Mouse (Mus musculus) adrenal gland (tissue): ENCODE measurements around the gene Sgip1.

Experiments
- intact Hi-C: fragments of 180-260 bp; cut with DNase I; formaldehyde crosslinking; loops from one replicate; pipeline ENCODE4 v1.15.1; 2025
- long read RNA-seq, 2 experiments: library from polyadenylated mRNA; unstranded; transcript quantifications; one replicate each; pipeline ENCODE4 v2.0.0; 2020; ENCODE audit warnings: borderline replicate concordance in 1 of 2; ENCODE audit not compliant: insufficient replicate concordance in 1 of 2

The Sgip1 gene
- long read RNA-seq, experiment 1 = 0 reads
- long read RNA-seq, experiment 2, partial matches to known transcripts = 0 of 2 reads
- long read RNA-seq, experiment 2, other reads (novel, unspliced or antisense) = 2 of 2 reads

DNA sequence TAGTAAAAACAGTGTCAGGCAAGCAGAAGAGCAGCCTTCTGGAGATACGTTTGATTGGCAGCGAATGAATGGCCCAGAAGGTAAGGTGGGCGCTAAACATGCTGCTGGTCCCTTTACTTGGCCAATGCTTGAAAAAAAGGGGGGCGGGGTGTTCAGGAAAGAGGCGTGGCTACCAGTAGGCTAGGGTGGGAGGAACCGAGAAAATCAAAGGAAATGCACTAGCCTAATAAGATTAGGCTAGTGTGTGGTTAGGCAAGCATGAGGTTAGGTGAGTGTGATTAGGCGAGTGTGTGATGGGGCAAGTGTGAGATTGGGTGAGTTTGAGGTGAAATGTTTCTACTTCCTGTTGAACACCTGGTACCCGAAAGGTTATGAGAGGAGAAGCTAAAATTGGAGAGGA, at the start of gene Sgip1:
Gene Sgip1, plus strand, starts transcription at position 11 of the 400 bp plus-strand sequence.
- intact Hi-C loops = no loop called here

DNA sequence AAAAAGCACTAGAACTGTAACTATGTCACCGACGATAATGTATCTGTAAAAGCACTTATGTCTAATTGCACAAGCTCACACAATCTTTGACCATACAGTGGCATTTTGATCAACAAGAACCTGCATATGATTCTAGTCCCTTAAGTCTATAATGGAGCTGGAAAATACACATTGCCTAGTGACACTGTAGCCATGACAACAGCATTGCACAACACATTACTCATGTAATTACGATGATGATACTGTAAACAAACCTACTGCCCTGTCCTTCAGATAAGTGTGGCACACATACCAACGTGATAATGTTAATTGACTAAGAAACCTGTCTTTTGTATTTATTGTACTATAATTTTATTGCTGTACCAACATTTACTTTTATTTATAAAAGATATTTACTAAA, 49.7 kb upstream of the Sgip1 start:
- intact Hi-C loops = no loop called here

DNA sequence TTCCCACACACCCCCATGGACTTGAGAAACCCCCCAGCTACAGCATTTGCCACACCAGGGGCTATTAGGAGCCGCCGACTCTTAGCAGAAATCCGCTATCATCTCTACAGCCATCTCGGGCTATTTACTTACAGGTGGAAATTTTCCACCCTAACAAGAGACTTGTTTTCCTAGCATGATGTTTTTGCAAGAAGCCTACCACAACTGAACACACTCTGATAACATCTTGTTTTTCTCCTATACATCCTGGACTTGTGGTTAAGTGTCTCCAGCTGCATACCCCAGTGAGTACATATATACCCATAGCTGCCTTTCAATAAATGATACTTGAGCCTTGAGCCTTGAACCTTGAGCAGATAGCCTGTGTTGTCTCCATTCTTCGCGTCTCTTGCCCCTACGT, 43.1 kb upstream of the Sgip1 start:
- intact Hi-C loops = no loop called here

DNA sequence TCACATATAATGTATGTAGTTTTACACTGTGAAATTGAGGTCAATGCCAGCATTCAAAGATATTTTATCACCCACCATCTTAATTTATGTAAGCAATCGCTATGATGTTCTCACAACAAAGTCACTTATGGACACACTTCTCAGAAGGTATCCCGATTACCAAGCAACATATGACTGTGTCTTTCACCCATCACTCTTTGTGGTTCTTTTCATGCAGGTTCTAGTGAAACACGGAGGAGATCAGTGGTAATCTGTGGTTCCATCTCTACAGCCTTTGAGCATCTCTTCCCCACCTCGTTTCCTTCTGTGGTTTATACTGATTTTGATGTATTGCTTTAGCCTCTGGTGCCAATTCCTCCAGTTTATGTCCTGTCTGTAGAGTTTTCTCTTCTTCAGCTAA, 29.4 kb upstream of the Sgip1 start:
- intact Hi-C loops = loop anchor here (10.0 kb wide), 1 partner anchor 253 kb away; no protein-coding TSS in a partner anchor

DNA sequence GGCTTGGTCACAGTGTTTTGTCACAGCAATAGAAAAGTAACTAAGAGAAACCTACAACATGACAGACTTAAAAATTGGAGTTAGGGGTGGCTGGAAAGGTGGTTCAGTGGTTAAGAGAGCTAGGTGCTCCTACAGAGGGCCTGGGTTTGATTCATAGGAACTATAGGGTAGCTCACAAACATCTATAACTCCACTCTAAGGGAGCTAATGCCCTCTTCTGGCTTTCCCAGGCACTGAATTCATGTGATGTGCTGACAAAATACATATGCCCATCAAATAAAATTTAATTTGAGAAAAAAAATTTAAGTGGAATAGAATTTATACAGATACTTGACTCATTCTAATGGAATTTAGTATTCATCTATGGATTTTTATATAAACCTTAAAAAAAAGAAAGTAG, 25.6 kb upstream of the Sgip1 start:
- intact Hi-C loops = loop anchor here (10.0 kb wide), 1 partner anchor 249 kb away; no protein-coding TSS in a partner anchor

DNA sequence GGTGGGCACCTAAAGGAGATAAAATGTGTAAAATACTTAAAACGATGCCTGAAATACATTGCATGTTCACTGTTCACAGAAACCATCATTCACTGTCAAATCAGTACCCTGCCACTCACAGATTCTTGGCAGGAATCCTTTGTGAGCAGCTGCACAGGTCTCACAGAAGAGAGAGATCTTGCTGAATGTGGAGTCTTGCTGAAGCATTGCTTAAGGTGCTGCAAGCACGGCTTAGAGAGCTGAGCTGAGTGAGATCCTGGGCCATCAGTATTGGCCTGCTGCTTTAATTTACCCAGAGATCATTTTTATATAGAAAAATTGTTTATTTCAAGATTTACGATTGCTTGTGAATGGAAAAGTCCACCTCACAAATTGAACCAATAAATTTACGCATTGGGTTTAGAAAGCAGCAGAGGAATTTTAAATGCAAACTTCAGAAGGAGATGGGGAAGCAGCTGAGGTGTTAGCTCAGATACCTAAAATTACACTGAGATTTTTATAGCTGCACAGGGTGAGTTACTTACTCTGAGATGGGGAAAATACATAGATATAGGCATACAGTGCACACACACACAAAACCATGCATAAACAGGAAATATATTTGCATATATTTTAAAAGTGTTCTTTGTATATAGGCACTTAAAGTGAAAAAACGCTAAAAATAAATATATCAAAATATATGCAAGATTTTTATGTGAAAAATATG, 23.8 kb upstream of the Sgip1 start:
- intact Hi-C loops = loop anchor here (10.0 kb wide), 1 partner anchor 248 kb away; no protein-coding TSS in a partner anchor

DNA sequence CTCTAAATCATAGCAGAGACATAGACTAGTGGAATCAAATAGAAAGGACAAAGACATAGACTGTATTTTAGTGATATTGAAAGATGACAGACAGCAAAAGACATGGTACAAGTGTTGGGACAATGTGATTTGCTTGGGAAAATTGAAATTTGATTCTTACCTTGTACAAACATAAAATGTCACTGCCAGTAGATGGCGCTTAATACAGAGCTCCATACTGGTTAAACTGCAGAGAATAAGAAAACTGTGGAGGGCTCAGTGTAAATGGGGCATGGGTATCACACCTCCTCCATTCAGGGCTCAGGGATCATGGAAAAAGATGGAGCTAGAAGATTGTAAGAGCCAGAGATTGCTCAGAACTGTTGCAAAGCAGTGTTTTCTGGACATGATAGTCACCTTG, 21.6 kb upstream of the Sgip1 start:
- intact Hi-C loops = loop anchor here (10.0 kb wide), 1 partner anchor 245 kb away; no protein-coding TSS in a partner anchor

DNA sequence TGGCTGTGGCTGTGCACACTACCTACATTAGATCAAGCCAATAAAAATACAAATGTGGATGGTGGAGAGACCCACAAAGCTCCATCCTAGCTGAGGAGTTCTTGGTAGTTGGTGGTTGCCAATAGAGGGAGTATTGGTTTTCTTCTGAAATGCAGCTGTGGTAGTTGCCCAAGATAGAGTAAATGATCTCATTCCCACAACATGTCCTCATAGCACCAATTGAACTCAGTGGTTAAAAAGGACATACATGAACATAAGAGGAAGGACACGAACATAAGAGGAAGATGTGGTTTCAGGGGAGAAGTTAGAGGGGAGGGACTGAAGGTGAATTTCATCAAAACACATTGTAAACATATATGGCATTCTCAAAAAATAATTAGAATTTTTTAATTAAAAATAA, 21.1 kb upstream of the Sgip1 start:
- intact Hi-C loops = loop anchor here (10.0 kb wide), 1 partner anchor 245 kb away; no protein-coding TSS in a partner anchor

DNA sequence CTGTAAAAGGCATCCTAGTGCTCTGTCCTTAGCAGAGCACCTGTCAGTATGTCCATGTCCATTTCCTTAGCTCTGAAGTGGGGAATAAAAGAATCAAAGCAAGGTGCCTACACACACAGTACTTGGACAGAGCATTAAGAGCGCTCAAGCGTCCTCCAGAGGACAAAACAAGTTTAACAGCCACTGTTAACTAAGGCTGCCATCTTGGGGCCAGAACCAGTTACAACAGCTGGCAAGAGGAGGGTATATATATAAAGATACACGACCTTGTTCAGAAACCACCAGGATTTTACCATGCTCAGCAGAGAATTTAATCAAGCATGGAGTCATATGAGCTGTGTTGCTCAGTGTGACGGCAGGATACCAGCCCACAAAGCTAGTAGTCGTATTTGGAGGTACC, 16.7 kb upstream of the Sgip1 start:
- intact Hi-C loops = no loop called here

DNA sequence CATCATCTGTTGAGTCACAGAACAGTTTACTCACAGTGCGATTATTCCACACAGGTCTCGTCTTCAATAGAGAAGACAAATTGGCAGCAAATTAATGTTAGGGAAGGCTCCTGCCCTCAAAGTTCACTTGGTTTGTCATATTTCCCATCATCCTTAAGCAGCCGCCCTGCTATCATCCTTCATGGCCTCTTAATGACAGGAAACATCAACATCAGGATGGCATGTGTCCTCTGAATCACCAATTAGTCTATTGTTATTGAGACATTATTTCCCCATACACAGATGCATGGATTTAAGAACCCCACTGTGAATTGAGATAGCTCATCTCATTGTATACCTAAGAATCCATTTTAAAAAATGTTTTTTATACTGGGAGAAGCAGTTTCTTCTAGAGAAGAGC, 10.1 kb upstream of the Sgip1 start:
- intact Hi-C loops = no loop called here

DNA sequence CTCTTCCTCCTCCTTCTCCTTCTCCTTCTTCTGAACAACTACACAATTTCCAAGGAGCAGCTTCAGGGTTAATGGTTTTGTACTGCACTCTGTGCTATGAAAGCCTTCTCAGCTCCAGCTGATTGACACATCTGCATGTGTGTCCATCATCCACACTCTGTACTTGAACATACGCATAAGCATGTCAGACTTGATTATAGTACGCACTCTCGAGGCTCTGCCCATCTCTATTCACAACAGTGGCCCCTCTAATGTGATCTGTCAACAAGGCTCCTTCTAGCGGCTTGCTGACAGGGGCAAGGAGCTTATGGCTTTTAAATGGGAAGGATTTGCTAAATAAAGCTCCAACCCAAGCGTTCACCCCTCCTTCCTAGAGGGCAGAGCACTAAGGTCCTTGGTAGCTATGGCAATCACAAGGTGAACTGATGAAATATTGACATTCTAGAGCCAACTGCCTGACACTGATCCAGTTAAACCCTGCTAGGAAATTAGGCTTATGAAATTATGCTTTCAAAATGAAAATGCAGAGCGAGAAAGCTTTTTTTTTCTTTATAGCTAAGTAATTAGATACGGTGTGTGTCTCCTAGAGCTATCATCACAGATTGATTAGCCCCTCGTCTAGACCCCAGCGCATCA, 7.0 kb upstream of the Sgip1 start:
- intact Hi-C loops = no loop called here

DNA sequence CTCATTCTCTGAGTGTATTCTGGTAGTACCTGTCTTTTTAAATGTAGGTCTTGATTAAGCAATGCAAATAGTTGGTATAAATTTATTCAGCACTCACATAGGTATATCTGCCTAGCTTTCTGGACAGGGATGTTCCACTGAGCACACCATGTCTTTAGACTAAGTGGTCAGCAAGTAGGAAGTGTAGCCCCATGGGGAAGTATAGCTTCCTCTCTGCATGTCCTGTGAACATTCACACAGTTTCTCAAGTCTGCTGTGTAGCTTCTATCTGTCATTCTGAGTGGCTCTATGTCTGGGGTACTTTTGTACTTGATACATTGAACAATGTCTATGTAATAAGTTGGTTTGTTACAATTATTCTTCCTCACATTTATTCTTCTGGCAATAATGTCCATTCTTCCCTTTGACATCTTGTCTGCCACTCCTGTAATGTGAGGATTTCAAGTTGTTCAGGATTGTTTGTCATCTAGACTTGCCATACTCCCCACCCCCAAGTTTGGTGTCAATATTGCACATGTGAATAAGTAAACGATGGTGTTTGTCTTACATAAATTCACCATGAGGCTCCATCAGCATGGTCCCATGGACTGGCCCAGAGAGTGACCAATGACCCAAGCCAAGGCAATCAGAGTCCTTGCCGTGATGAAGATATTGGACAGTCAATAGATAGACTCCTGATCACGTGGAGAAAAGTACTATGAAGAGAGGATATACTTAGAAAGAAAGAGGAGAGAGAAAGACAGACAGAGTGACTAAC, 12.4 kb downstream of the Sgip1 start:
- intact Hi-C loops = no loop called here

DNA sequence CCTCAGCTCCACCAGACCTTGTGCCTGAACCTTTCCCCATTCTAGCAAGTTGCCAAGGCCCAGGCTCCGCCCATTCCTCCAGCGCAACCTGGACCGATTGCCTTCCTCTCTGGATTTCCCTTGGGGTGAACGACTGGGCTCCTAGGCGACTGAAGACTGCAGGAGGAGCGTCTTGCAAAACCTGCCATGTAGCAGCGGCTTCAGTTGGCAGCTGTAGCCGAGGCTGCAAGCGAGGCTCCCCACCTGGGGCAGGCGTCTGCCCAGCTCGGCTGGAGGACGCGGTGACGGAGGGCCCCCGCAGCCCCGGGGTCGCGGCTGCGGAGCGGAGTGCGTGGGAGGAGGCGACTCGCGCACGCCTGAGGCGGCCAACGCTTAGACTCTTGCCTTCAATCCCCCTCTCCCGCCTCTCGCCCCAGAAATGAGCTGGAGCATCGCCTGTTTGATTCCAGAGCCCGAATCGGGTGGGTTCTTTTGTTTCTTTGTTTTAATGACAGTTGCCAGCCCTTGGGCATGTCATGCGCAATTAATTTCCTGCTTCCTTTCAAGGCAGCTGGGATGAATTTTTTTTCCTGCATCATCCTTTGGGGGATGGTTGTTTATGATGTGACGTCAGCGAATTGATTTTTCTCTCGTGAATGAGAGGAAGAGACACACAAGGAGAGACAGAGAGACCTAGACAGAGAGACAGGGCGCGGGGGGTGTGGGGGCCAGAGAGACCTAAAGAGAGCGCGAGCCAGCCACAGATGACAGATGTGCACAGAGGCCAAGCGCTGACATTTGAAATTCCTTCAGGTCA, 18.2 kb downstream of the Sgip1 start:
- intact Hi-C loops = no loop called here

DNA sequence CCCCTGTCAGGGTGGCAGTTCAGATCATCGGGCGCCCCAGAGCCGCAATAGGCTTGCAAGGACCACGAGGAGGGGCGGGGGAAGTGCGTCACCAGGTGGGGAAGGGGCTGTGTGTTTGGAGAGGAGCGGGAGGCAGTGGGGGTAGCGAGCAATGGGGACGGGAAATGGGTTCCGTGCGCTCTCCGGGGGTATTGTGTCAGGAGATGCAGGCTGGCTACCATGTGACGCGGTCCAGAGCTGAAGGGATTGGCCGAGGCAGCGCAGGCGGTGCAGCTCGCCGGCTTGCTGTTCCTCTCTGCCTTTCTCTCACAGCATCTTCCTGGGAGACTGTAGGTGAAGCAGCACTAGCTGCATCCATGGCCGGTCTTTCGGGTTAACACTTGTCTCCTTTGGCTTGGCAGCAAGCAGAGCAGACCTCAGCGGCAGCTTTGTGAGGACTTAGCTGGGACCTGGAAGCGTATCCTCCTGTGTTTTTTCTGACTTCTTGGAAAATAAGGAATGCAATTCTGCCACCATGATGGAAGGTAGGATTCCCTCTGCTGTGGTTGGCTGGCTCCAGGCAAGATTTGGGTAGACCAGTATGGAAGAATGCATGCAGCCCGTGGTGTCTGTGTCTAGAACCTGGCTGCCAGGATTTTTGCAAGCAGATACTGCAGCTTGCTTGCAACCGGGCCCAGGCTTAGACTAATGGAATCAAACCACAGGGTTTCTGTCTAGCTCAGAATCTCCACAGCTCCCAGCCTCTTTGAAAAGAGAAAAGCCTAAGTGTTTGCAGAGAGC, 19.1 kb downstream of the Sgip1 start:
- intact Hi-C loops = no loop called here

DNA sequence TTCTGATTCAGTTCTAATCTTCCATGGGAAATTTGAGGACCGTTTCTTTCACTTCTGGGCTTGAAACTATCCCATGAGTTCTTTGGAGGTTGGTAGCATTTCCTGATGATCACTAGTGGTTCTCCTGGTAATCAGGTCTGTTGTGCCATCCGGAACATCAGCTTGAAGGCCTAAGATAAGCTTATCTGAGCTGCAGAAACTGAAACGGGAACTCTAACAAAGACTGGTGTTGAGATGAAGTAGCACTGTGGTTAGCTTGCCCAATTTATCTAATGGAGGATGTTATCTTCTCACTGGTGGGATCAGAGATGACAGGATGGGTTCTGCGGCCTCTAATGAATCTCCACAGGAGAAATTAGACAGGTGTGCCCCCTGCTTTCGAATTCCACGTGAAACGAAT, 21.0 kb downstream of the Sgip1 start:
- intact Hi-C loops = no loop called here

DNA sequence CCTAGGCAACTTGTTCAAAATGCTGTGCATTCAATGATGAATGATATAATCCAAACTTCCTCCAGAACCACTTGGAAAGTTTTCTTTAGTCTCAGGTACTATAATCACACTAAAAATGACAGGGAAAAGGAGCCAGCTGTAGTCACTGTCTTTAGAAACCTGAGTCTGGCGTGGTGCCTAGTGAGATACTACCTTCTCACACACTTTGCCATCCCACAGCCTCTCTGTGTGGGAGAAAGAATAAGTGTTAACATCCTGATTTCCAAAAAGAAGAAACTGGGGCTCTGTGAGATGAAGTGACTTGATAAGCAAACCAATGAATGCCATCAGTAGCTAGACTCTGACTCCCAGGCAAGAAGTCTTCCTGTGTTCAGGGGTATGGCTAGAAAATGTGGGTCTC, 28.0 kb downstream of the Sgip1 start:
- intact Hi-C loops = no loop called here

DNA sequence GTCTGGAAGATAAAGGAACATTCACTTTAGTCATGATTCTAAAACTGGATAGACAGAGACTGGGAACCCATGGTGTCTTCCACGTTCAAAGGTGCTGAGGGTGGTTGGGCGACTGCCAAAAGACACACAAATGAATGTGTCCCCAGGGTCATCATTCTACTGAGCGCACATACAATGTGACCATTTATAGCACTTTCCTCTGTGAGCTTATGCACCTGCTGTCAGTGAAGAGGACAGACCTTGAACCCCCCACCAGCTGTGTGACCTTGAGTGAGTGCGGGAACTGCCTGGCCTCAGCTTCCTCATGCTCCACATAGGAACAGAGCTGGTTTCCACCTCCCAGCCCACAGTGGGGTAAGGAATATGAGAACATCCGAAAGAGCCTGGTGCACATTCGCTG, 28.8 kb downstream of the Sgip1 start:
- intact Hi-C loops = no loop called here

DNA sequence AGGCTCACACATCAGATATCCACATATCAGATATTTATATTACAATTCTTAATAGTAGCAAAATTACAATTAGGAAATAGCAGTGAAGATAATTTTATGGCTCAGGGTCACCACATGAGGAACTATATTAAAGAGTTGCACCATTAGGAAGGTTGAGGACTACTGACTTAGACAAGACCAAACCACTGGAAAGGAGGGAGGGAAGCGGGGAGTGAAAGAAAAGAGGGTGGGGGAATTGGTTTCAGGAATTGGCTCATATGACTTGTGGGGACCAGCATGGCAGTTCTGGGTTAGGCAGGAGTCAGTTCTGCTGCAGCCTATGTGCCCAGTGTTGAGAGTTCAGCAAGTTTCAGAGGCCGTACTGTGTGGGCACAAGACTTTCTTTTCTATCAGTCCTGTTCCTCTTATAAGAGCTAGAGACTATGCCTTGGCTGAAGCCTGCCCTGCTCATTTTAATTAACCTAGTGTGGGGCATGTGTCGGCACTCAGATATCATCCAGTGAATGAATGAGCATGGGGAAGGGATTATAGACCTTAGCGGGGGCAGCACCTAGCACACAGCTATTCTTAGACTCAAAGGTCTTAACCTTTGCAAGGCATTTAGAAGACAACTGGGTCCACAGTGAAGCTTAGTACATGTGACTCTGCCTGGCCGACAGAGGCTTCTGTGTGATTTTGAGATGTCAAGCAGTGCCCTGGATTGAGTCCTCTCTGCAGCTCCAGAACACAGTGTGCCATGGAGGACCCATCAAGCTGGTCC, 30.7 kb downstream of the Sgip1 start:
- intact Hi-C loops = no loop called here

DNA sequence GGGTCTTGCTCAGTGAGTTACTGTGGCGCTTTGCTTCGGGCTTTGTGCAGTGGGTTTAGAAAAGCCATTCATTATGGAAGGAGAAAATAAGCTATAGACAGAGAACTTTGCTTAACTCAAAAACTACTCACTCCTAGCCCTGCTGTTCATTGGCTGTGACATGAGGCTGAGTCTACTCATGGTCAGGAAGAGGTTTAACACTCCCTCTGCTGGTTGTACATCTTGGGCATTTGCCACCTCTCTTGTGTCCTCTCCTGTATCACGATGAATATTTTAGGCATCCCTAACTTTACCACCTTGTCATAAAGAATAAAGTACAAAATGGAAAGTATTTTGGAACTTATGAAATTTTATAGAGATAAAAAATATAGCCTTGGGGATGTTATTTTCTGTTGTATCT, 32.1 kb downstream of the Sgip1 start:
- intact Hi-C loops = no loop called here

DNA sequence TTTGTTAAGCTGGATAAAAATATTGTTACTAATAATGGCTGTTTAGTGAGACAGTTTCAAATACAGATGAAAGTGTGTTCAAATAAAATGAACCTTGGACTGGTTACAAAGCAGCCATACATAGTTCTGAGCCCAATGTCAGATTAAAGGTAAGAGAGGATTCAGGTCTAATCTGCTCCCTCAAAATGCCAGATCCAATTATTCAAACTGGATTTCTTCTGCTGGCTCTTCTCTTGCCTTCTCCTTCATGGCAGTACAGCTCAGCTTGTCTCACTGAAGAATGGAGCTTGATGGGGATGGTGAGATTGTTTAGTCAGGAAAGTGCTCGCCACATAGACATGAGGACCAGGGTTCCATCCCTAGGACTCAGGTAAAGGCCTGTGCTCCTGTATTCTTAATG, 32.7 kb downstream of the Sgip1 start:
- intact Hi-C loops = no loop called here
